Comparison of ENCODE assay signal across 27 mouse cellular contexts in genomic region chr11:86724004-86724403, GRCm38 (mm10). TPM values are rescaled to one million over a fixed set of nuclear protein-coding genes. Genes with fewer than 3 reads are reported as not detected.
DNase-seq lines count a peak whose midpoint lies in the region; ATAC-seq and TF ChIP-seq lines count a peak whose summit lies in the region.
"Had no signal": no experiment of that assay in that cellular context is flagged by ENCODE, and none has a peak within 500 bp of the region (broad histone marks: within the 10 kb centered on the region; RNA-seq: fewer than 3 reads in every experiment).

No protein-coding gene starts in this region.

- H3K9ac ChIP-seq in lung, postnatal 0 days (replicated peaks; ENCODE audit: low read depth) = no peak overlapping the region
- no peak overlapping the region for H3K9ac ChIP-seq in hindbrain, postnatal 0 days (replicated peaks; ENCODE audit: low read length)
- H3K9ac ChIP-seq: embryonic facial prominence, embryonic 13.5 days; embryonic facial prominence, embryonic 15.5 days; forebrain, embryonic 12.5 days had no signal

- peaks cover 28% of the 10 kb centered on the region; the same call in 1 of the 2 replicates for H3K36me3 ChIP-seq in lung, postnatal 0 days (ENCODE audit: insufficient read depth, low read length)
- peaks cover 44% of the 10 kb centered on the region for H3K36me3 ChIP-seq in hindbrain, postnatal 0 days (ENCODE audit: insufficient read depth, low read length)

- peak; percentile 60 for DNase-seq in lung, postnatal 0 days (ENCODE audit: low spot score)
- DNase-seq in lung, postnatal 10 days = no peak
- peak; percentile 24 for DNase-seq in lung, postnatal 36 days
- DNase-seq in lung, adult 2 months = no peak
- no peak for DNase-seq in hindbrain, postnatal 0 days (ENCODE audit: low spot score)
- DNase-seq: adrenal gland, adult 2 months; adrenal gland, postnatal 10 days; adrenal gland, postnatal 25 days; cerebellum, adult 11 months; cerebellum, adult 18-20 months; cerebellum, adult 8-10 months; cerebellum, adult 9-11 months; cerebellum, postnatal 14 days; cerebellum, postnatal 36 days; embryo, embryonic 11 days had no signal

- TF ChIP-seq POLR2A in lung, adult 2 months (IDR thresholded peaks at IDR 0.05; ENCODE audit: borderline replicate concordance, extremely low read depth, low read depth, low read length) = no peak

- 0 out of 2 replicates have a peak, but pooled peaks have one; percentile 26 for TF ChIP-seq EP300 in lung, postnatal 0 days (IDR thresholded peaks at IDR 0.05)

- H3K4me2 ChIP-seq in lung, postnatal 0 days (replicated peaks; ENCODE audit: low read depth, low read length) = no peak overlapping the region
- H3K4me2 ChIP-seq in hindbrain, postnatal 0 days (ENCODE audit: low read depth, low read length) = no peak overlapping the region
- H3K4me2 ChIP-seq: embryonic facial prominence, embryonic 13.5 days; embryonic facial prominence, embryonic 15.5 days; forebrain, embryonic 12.5 days had no signal

- H3K27ac ChIP-seq in lung, postnatal 0 days (ENCODE audit: low read length) = no peak overlapping the region
- no peak overlapping the region for H3K27ac ChIP-seq in hindbrain, postnatal 0 days
- H3K27ac ChIP-seq: embryonic facial prominence, embryonic 13.5 days; embryonic facial prominence, embryonic 15.5 days; forebrain, embryonic 10.5 days; forebrain, embryonic 12.5 days had no signal

- WGBS in lung, postnatal 0 days = 62% methylated on average over 3 of the region's 3 CpGs
- WGBS in lung, adult 2 months = 65% methylated on average over 3 of the region's 3 CpGs
- WGBS in hindbrain, postnatal 0 days = 97% methylated on average over 3 of the region's 3 CpGs

- TF ChIP-seq CTCF in lung, postnatal 0 days (IDR thresholded peaks at IDR 0.05) = no peak
- TF ChIP-seq CTCF in lung, adult 2 months (IDR thresholded peaks at IDR 0.05; ENCODE audit: insufficient read depth, low read length) = no peak
- TF ChIP-seq CTCF in hindbrain, postnatal 0 days (IDR thresholded peaks at IDR 0.05; ENCODE audit: low read depth) = no peak

- no peaks in the 10 kb centered on the region for H3K27me3 ChIP-seq in lung, postnatal 0 days (replicated peaks; ENCODE audit: insufficient read depth, low read length)
- H3K27me3 ChIP-seq in hindbrain, postnatal 0 days (ENCODE audit: insufficient read depth, low read length) = no peaks in the 10 kb centered on the region
- H3K27me3 ChIP-seq: embryonic facial prominence, embryonic 13.5 days; embryonic facial prominence, embryonic 15.5 days; forebrain, embryonic 12.5 days; Patski had no signal

- H3K4me3 ChIP-seq in lung, postnatal 0 days (ENCODE audit: low read depth, low read length) = no peak overlapping the region
- no peak overlapping the region for H3K4me3 ChIP-seq in lung, adult 2 months (replicated peaks; ENCODE audit: extremely low read depth, low read depth, low read length)
- H3K4me3 ChIP-seq in hindbrain, postnatal 0 days (ENCODE audit: low read length) = no peak overlapping the region
- H3K4me3 ChIP-seq: embryonic facial prominence, embryonic 13.5 days; embryonic facial prominence, embryonic 15.5 days; erythroblast, embryonic 14.5 days; forebrain, embryonic 10.5 days; forebrain, embryonic 12.5 days had no signal

- ATAC-seq in lung, postnatal 0 days = peak; percentile 41; the same call in 1 of the 2 replicates
- peak; percentile 90 for ATAC-seq in granulocyte monocyte progenitor cell, adult 5-6 weeks (replicated peaks; ENCODE audit: poor library complexity, severe bottlenecking)
- ATAC-seq in megakaryocyte progenitor cell, adult 5-6 weeks (replicated peaks; ENCODE audit: poor library complexity) = peak; percentile 66
- no peak for ATAC-seq in hindbrain, postnatal 0 days
- ATAC-seq in inflammation-experienced regulatory T-cells, adult 6 months = no peak
- ATAC-seq: activated CD4-positive, CD25-positive, alpha-beta regulatory T cell, adult 4 months; forebrain, embryonic 14.5 days; forebrain, embryonic 16.5 days; Patski had no signal

- no peaks in the 10 kb centered on the region for H3K4me1 ChIP-seq in lung, postnatal 0 days (ENCODE audit: insufficient read depth, low read depth, low read length)
- no peaks in the 10 kb centered on the region; the same call in 1 of the 2 replicates for H3K4me1 ChIP-seq in lung, adult 2 months (ENCODE audit: control insufficient read depth, insufficient read depth, low read length)
- H3K4me1 ChIP-seq in hindbrain, postnatal 0 days (ENCODE audit: insufficient read depth, low read length) = no peaks in the 10 kb centered on the region
- H3K4me1 ChIP-seq: embryonic facial prominence, embryonic 13.5 days; embryonic facial prominence, embryonic 15.5 days; forebrain, embryonic 10.5 days; forebrain, embryonic 12.5 days had no signal

- no peaks in the 10 kb centered on the region for H3K9me3 ChIP-seq in lung, postnatal 0 days (ENCODE audit: low read length)
- no peaks in the 10 kb centered on the region for H3K9me3 ChIP-seq in hindbrain, postnatal 0 days (ENCODE audit: low read length)
- H3K9me3 ChIP-seq: embryonic facial prominence, embryonic 13.5 days; embryonic facial prominence, embryonic 15.5 days; forebrain, embryonic 10.5 days; forebrain, embryonic 12.5 days had no signal

RNA-seq across cellular contexts. Expression of gene Cltc, which starts 33.4 kb away (rescaled TPM):
- 63.7 and 67.7 TPM in 2 replicates for polyA plus RNA-seq in lung, postnatal 0 days (2015; fragmentation: Nextera tagmentation; extraction: Ambion mirVana)
- polyA plus RNA-seq in lung, adult 2 months (2012; rRNA removed) = 63.0 and 84.5 TPM in 2 replicates
- 127 and 155 TPM in 2 replicates for total RNA-seq in granulocyte monocyte progenitor cell, adult 5-6 weeks (2014; fragmentation: Nextera tagmentation)
- total RNA-seq in granulocyte monocyte progenitor cell, adult 5-6 weeks (2017) = 129 and 145 TPM in 2 replicates
- 255 and 258 TPM in 2 replicates for total RNA-seq in megakaryocyte progenitor cell, adult 5-6 weeks (2015)
- 139 and 142 TPM in 2 replicates for total RNA-seq in megakaryocyte progenitor cell, adult 5-6 weeks (2017)
- 389 and 472 TPM in 2 replicates for total RNA-seq in hindbrain, postnatal 0 days (2014; rRNA removed)
- 129 and 136 TPM in 2 replicates for polyA plus RNA-seq in hindbrain, postnatal 0 days (2015; fragmentation: Nextera tagmentation; extraction: Ambion mirVana)
- 100 to 1,000 TPM in 1 of 3 experiments, 10 to 100 TPM in 2; 73.6 to 108 (median 79.1) TPM for polyA plus RNA-seq in inflammation-experienced regulatory T-cells, adult 6 months (2017; shearing (Covaris generic))

RNA-seq across cellular contexts. Expression of gene Ptrh2, which starts 40.2 kb away (rescaled TPM):
- 11.7 and 12.2 TPM in 2 replicates for polyA plus RNA-seq in lung, postnatal 0 days (2015; fragmentation: Nextera tagmentation; extraction: Ambion mirVana)
- 2.2 and 3.8 TPM in 2 replicates for polyA plus RNA-seq in lung, adult 2 months (2012; rRNA removed)
- total RNA-seq in granulocyte monocyte progenitor cell, adult 5-6 weeks (2014; fragmentation: Nextera tagmentation) = 21.5 and 27.7 TPM in 2 replicates
- total RNA-seq in granulocyte monocyte progenitor cell, adult 5-6 weeks (2017) = 20.7 and 29.3 TPM in 2 replicates
- 22.5 and 23.3 TPM in 2 replicates for total RNA-seq in megakaryocyte progenitor cell, adult 5-6 weeks (2015)
- 26.1 and 27.1 TPM in 2 replicates for total RNA-seq in megakaryocyte progenitor cell, adult 5-6 weeks (2017)
- 8.4 and 10.6 TPM in 2 replicates for total RNA-seq in hindbrain, postnatal 0 days (2014; rRNA removed)
- polyA plus RNA-seq in hindbrain, postnatal 0 days (2015; fragmentation: Nextera tagmentation; extraction: Ambion mirVana) = 21.2 and 21.6 TPM in 2 replicates
- 10 to 100 TPM in 1 of 3 experiments, 1 to 10 TPM in 2; 9.4 to 10.7 (median 10.0) TPM for polyA plus RNA-seq in inflammation-experienced regulatory T-cells, adult 6 months (2017; shearing (Covaris generic))

RNA-seq across cellular contexts. Expression of gene Vmp1, which starts 40.4 kb away (rescaled TPM):
- polyA plus RNA-seq in lung, postnatal 0 days (2015; fragmentation: Nextera tagmentation; extraction: Ambion mirVana) = 181 and 202 TPM in 2 replicates
- 41.0 and 65.3 TPM in 2 replicates for polyA plus RNA-seq in lung, adult 2 months (2012; rRNA removed)
- total RNA-seq in granulocyte monocyte progenitor cell, adult 5-6 weeks (2014; fragmentation: Nextera tagmentation) = 61.1 and 83.8 TPM in 2 replicates
- total RNA-seq in granulocyte monocyte progenitor cell, adult 5-6 weeks (2017) = 79.1 and 105 TPM in 2 replicates
- 135 and 167 TPM in 2 replicates for total RNA-seq in megakaryocyte progenitor cell, adult 5-6 weeks (2015)
- 94.0 and 120 TPM in 2 replicates for total RNA-seq in megakaryocyte progenitor cell, adult 5-6 weeks (2017)
- total RNA-seq in hindbrain, postnatal 0 days (2014; rRNA removed) = 31.3 and 51.6 TPM in 2 replicates
- 128 and 129 TPM in 2 replicates for polyA plus RNA-seq in hindbrain, postnatal 0 days (2015; fragmentation: Nextera tagmentation; extraction: Ambion mirVana)
- 100 to 1,000 TPM; 484 to 529 (median 503) TPM for polyA plus RNA-seq in inflammation-experienced regulatory T-cells, adult 6 months (2017; shearing (Covaris generic))

Comparison
In these comparisons a context has a peak if more than half of its experiments do, and no peak if none do; other contexts are left out.
1. DNase-seq: peak in lung, postnatal 0 days (single experiment) and lung, postnatal 36 days (single experiment); none in lung, postnatal 10 days (single experiment), lung, adult 2 months (single experiment) and hindbrain, postnatal 0 days (single experiment).
2. ATAC-seq: peak in lung, postnatal 0 days (single experiment), granulocyte monocyte progenitor cell, adult 5-6 weeks (single experiment) and megakaryocyte progenitor cell, adult 5-6 weeks (single experiment); none in hindbrain, postnatal 0 days (single experiment) and inflammation-experienced regulatory T-cells, adult 6 months (single experiment).